Mouse (Mus musculus) erythroid progenitor cell, adult 5-6 weeks (primary cell): Measurements from ENCODE around the gene Dcst2. TPM values are rescaled to one million over a fixed set of nuclear protein-coding genes. Genes with fewer than 3 reads are reported as not detected.

Source experiments
- ATAC-seq: replicated peaks from 2 replicates; pipeline ENCODE4 v1.8.0; 2016; ENCODE audit warnings: moderate number of reproducible peaks, mild to moderate bottlenecking, moderate TSS enrichment, inconsistent platforms; ENCODE audit not compliant: poor library complexity, low FRiP score, severe bottlenecking
- total RNA-seq, 2 experiments: library from RNA; stranded (forward) in 1 of 2; stranded (reverse) in 1 of 2; fragments of 150-400 nt in 1 of 2; fragments of 186-747, 209-891 nt in 1 of 2; gene quantifications; 2 replicates each; pipeline versions ENCODE4 v1.2.3 to v1.2.4; 2015 to 2017; ENCODE audit warnings: low replicate concordance in 2 of 2

Gene Dcst2
- total RNA-seq, 2 experiments from 2014 or later, result not detected

GRCm38 (mm10) chr3:89384331-89385076, 22.7 kb downstream of the Dcst2 start:
- ATAC-seq, result no peak

GRCm38 (mm10) chr3:89385451-89385850, 23.7 kb downstream of the Dcst2 start:
- ATAC-seq, result no peak

GRCm38 (mm10) chr3:89386438-89387420, 25.0 kb downstream of the Dcst2 start:
- no peak for ATAC-seq

GRCm38 (mm10) chr3:89387632-89388031, 25.9 kb downstream of the Dcst2 start:
- ATAC-seq, result no peak

GRCm38 (mm10) chr3:89388134-89388881, 26.5 kb downstream of the Dcst2 start:
- no peak for ATAC-seq

GRCm38 (mm10) chr3:89388901-89389740, 27.3 kb downstream of the Dcst2 start:
- ATAC-seq, result no peak

- no peak for ATAC-seq
Observed at GRCm38 (mm10) chr3:89390111-89390515, 28.3 kb downstream of the Dcst2 start.

GRCm38 (mm10) chr3:89390699-89391662, 29.2 kb downstream of the Dcst2 start:
- no peak for ATAC-seq

- no peak for ATAC-seq
Observed at GRCm38 (mm10) chr3:89391663-89392511, 30.1 kb downstream of the Dcst2 start.

- ATAC-seq, result no peak
Observed at GRCm38 (mm10) chr3:89392871-89393311, 31.1 kb downstream of the Dcst2 start.

- peak; percentile 89 for ATAC-seq
Observed at GRCm38 (mm10) chr3:89393605-89394004, 31.8 kb downstream of the Dcst2 start.

GRCm38 (mm10) chr3:89394006-89394893, 32.5 kb downstream of the Dcst2 start, which contains the start of gene Zbtb7b:
Gene Zbtb7b (minus strand): TSS chr3:89394776.
- peak; percentile 63 for ATAC-seq

GRCm38 (mm10) chr3:89394894-89395256, 33.1 kb downstream of the Dcst2 start:
- ATAC-seq, result peak; percentile 53

GRCm38 (mm10) chr3:89395419-89395805, 33.6 kb downstream of the Dcst2 start:
- ATAC-seq, result no peak

- no peak for ATAC-seq
Observed at GRCm38 (mm10) chr3:89395806-89396653, 34.3 kb downstream of the Dcst2 start.
